Mouse (Mus musculus) kidney, adult 8-10 months (tissue): Measurements from ENCODE around the gene Zfhx3.
A peak's percentile ranks its signal among the peaks of the same experiment; 100 is the strongest.

Experiments
- DNase-seq, 2 experiments: peaks; one replicate each; pipeline ENCODE4 v3.0.0; 2022

Gene Zfhx3

DNA sequence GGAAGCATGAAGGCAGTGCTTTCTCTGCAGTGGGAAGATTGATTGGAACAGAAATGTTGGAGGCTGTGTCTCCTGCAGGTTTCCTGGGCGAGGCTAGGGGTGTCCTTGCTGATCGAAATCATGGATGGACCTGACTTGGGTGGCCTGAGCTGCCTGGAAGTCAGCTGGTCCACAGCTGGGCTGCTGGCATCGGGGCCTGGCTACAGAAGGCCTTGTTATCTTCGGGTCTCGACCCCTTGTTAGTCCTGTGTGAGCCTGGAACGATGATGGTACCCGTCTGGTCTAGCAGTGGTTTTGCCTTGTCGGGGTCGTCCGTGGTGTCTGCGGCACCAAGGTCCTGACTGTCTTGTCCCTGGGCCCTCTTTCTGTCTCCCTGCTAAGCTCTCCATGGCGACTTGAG is 870.9 kb downstream of the Zfhx3 start:
- DNase-seq = no peak

DNA sequence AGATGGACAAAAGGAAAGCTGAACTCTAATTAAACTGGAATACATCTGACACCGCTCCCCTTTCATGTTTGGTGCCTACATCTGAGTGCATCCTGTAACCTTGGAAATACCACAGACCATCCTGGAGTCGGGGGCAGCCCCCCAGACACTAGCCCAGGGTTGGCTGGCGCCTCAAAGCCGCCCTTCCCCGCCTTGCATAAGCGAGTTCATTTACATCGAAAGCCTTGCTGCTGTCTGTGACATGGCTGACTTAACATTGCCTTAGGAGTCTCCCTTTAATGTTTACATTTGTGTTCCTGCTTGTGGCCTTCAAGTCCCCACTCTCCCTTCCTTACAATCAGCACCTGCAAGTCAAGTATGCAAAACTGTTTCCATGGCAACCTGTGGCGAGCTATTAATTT is 876.8 kb downstream of the Zfhx3 start:
- no peak for DNase-seq

DNA sequence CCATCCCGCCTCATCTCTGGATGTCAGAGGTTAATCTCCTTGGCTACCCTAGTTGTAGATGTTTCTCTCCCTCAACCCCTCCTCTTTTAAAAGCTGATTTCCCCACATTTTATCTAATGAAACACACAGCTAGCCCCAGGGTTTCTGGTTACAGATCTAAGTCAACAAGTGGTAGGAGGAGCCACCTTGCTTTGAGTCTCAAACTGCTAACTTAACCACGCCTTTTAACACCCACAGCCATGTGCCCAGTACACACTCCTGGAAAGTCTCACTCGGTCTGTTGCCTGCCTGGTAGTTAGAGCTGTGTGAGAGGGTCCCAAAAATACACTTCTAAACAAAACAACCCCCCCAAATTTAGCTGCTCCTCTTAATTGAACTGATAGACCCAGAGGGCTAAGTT is 877.4 kb downstream of the Zfhx3 start:
- DNase-seq = peak in 1 of 2 experiments; percentile 29

DNA sequence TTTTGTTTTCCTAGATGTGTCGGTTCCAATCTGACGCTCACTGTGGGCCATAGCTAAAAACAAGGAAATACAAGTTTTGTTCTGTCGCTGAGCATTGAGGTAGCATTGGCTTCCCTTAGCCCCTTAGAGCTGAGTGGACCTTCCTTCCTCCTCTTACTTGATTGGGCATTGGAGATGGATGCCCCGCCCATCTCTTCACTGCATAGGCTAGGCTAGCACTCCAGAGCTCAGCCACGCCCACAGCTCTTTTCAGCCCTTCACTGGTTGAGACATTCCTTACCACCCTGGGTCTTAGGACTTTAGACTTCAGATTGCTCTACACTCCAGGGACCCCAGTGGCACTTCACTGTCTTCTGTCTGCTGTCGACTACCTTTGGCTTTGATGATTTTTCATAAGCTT is 878.2 kb downstream of the Zfhx3 start:
- peak; percentile 10 to 15 for DNase-seq

DNA sequence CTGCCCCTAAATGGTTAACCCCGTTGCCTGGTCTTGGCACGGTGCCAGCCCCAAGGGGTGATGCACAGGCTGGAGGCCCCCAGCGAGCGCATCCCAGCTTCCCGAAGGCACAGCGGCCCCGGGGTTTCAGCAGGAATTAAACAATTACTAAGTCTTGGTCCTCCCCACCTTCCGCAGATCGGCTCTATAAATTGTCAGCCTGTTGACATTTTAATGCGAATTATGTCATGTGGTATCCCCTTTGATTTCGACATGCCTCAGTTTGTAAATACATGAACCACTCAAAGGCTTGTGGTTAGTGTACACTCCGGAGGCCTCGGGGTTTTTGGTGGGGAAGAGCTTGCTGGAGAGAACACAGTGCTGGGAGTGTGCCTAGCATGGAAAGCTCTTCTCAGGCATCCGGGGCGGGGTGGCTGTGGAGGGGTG is 880.4 kb downstream of the Zfhx3 start:
- no peak for DNase-seq

DNA sequence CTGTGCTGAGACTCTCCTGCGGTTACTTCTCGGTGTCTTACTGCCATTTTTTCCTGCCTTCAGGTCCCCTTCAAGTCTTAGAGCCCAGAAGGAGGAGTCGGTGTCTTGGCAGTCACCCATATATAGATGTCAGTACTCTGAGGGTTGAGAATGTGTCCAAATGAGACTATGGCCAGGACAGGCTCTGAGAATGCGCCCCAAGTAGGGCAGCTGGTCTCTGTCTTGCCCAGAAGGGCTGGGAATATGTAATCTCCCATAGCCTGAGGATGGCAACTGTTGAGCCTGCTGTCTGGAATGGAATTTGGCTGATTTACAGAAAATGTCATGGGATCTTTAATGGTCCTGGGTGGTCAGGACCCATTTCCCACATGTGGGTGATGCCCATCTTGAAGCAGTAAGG is 881.6 kb downstream of the Zfhx3 start:
- no peak for DNase-seq

DNA sequence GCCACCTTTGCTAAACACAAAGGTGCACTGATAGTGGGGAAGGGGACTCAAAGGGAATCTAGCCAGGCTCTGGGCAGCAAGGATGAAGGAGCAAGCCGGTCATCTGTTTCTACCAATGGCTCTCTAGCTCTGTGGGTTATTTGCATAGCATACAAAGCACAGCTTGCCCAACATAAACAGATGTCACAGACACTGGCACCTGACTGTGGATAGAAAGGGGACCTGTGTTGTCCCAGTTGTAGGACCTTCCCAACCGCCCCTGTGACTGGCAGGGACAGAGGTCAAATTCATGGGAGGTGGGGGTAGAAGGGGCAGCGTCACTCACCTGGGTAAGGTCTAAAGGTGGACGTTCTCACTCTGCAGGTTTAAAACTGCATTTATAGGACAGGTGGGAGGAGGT is 884.0 kb downstream of the Zfhx3 start:
- DNase-seq = no peak

DNA sequence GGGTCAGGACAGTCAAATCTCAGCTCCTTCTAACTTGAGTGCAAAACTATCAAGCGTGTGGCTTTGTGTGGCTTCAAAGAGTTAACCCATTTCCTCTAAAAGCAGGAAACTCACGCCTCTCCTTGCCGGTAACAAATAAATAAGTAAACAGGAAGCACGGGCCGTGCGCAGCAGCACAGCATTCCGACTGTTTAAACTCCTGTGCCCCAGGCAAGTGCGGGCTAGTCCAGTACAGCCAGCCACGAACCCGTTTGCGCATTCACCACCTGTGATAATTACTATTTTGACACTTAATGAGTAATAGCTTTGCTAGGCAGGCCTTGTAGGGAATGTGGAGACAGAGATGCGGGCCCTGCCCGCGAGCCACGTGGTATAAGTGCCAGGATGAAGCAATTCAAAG is 885.0 kb downstream of the Zfhx3 start:
- peak; percentile 20 to 27 for DNase-seq

DNA sequence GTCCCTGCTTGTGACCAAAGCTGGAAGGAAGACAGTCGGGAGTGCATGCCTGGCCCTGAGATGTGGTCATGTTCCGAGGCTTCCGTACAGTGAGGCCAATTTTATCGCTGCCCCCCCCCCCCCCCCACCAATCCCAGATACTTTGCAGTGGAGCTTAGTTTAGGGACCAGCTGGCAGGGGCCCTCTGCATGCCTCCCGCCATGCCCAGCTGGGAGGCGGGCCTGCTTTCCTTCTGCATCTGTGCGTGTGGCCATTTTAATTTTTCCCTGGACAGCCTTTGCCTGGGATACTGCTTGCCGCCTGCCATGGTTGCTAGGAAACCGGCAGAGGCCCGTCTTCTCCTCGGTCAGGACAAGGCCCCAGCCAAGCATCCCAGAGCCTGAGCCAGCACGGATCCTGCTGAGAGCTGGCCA is 886.9 kb downstream of the Zfhx3 start:
- no peak for DNase-seq

DNA sequence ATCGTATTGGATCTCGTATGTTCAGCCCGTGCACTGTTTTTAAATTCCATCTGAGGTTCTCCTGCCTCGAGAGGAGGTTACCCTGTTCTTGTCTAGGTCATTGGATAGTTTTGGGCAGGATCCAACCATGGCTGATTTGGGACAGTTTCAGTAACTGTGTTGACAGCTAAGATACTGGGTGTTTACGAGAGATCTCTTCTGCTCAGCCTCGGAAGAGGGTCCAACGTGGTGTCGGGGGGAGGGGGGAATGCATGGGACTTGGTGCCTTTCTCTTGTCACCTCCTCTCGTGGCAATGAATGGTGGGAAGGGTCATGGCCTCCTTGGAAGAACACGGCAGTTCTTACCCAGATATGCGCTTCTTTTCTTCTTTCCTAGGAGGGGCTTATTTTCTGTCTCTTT is 892.7 kb downstream of the Zfhx3 start:
- DNase-seq = no peak

DNA sequence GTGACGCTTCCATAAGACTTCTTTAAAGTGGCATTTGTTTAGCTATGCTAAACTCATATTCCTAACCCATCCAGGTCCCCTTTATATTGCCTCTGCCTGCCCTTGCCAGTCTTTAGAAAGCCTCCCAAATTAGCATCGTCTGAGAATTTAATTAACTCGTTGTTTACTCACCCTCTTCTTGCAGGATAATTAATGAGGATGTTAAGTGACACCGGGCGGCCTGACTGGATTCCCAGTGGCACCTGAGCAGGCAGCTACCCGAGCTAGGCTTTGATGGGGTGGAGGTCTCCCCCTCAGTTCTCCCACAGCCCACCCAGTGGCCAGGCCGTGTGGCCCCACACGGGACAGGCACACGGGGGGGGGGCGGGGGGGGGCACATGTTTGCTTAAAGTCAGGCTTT is 895.3 kb downstream of the Zfhx3 start:
- no peak for DNase-seq

DNA sequence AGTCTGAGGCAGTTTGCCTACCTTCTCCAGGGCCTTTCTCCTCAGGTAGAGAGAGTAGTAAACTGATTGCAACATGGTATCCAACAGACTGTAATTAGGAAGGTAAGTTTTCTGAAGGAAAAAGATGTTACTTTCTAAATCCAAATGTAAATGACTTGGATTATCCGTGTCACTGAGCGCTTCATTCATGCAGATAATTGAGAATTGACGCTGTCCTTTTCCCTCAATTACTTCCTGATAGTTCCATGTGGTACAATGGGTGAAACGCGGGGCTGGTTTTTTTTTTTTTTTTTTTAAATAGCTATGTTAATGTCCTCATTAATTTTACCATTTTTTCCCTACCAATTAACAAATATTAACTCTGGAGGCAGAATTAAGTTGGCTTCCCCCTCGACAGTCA is 896.3 kb downstream of the Zfhx3 start:
- DNase-seq = no peak

DNA sequence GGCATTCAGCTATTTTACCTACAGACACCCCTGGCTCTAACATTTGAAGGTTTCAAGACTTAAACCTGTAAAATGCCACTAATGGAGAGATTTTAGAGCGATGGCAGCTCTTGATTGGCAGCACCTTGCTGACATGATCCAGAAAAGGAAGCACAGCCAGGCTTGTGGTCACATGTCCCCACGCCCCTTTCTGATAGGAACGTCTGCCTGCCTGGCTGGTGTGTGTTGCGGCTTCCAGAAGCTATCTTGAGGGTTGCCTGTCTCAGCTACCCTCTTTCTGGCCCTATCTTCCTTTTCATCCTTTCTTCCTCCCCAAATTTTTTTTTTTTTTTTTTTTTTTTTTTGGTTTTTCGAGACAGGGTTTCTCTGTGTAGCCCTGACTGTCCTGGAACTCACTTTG is 899.9 kb downstream of the Zfhx3 start:
- no peak for DNase-seq

DNA sequence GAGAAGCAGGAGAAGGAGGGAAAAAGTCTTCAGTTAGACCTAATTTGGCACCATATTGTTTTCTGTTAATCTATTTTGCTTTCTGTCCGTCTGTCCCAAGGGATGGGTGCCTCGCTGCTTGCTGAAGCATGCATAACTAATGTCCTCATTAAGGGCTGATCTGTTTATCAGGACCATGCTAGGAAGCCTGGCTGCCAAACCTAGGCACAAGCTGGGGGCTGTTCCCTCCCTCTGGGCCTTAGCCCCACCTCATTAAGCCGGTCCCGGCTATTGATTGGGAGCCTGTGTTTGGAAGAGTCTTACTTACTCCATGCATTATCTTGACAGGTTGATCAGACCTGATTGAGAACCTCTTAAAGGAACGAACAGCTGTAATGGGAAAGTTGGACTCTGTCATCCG is 903.7 kb downstream of the Zfhx3 start:
- no peak for DNase-seq

DNA sequence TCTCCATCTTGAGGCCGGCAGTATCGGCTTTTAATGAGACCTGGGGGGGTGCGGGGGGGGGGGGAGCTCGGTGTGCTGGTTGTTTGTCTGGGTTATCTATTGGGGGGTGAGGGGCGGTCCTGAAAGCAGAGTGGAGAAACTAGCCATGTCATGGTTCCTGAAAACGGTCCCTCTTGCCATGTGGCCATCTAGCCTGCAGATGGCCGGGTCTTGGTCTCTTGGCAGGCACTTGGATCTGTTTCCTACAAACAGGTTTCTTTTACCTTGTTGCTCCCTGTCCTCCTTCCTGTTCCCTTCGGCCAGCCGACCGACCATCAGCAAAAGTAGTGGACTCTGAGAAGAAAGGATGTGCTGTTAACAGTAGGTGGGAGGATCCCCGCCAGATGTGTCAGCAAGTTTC is 904.4 kb downstream of the Zfhx3 start:
- no peak for DNase-seq

DNA sequence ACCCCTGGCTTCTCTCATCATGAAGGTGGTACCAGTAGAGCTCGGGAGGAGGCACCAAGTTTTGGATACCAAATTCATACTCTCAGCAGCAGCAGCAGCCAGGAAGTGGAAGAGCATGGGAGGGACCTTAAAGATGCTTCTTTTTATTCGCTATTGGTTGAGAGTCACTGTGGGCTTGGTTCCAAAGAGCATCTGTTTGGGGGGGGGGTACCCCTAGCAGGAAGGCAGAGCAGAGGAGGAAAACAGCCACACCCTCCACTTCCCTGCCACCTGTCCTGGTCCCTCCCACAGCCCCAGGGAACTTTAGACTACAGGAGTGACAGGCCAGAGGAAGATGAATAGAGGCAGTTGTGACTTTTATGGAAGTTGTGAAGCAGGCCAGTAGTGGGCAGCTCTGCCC is 904.9 kb downstream of the Zfhx3 start:
- no peak for DNase-seq

DNA sequence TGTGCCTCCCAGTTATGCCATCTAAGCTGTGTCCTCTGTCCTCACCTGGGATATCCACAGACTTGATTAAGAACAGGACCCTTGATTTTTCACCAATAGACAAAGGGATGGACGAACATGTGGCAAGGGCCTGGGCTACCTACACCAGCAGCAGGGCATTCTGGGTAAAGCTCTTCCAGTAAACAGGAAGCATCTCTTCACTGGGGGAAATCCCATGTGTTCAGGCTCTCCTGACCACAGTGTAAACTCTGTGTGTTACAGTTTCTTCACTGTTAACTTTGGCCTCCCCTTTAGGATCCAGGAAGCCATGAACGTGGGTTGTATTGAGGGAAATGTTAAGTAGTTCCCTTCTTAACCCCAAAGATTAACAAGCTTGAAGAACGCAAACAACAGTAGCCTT is 906.0 kb downstream of the Zfhx3 start:
- DNase-seq = no peak

DNA sequence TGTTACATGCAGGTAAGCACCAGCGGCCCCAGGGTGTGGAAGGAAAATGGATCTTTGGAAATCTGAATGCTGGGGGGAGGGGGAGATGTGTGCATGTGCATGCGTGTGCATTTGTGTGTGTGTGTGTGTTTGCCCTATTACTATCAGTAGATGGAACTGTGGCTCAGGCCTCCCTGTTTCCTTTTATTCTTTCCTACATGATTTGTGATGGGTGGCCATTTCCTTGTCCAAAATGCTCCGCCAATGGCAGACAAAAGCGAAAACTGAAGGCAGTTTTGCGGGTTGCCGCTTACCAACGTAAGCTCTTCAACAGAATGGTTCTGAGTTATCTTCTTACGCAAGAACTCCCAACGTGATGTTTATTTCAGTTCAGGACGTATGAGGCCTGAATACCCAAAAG is 910.6 kb downstream of the Zfhx3 start:
- DNase-seq = no peak

DNA sequence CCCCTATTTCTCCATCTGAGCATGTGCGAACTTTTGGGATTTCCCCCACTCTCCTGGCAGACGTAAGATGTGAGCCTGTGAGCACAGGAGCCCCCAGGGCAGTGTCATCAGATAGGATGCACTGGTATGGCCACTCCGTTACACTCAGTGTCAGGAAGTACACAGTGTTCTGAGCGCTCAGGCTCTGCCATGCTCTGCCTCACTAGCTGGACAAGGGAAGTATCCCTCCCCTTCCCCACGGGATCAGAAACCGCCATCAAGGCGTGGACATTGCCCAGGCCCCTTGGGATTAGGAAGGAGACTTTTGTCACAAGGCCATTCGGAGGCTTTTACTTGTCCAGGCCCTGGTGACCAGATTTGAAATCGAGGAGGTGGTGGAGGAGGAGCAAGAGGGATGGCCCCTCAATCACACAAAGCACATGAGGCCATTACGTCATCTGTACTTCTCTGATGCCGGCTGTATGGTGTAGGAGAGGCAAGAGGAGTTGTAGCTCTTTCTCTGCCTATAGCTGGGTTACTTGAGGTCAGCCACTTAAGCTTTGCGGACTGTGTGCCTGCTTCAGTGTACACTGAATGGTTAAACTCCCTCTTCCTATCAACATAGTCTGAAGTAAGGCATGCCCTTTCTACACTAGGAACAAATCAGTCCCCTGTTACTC is 912.1 kb downstream of the Zfhx3 start:
- DNase-seq = peak in 1 of 2 experiments; percentile 33

DNA sequence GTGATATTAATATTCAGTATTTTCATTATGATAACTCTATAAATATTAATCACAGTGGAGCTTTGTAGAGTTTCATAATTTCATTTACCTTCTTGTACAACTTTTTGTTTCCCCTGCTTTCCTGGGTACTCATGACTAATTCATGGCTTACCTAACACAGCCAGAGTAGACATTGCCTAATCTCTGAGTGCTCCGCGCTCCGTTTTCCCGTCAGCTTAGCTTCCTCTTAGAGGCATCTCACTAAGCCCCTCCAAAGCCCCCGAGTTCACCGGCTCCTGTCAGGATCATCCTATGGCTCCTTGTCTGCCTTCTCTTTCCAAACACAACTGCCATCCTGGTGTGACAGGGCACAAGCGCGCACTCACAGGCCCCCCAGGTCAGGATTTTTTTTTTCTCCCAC is 916.6 kb downstream of the Zfhx3 start:
- DNase-seq = no peak

DNA sequence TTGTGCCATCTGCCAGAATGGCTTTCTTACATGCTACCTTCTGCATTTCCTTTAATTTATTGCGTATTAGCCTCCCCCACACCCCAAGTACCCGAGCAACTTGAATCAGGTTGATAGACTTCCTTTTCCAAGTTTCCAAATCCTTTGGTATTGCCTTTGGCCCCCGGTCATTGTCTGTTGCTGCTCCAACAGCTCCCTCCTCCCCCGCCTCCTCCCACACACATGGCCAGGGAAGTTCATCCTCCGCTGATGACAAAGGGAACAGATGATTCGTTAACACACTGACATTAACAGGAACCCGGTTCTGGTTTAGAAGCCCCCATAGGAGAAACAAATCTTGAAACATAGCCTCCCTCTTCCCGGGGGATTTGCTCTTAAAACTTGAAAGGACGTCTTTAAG is 917.5 kb downstream of the Zfhx3 start:
- DNase-seq = no peak

DNA sequence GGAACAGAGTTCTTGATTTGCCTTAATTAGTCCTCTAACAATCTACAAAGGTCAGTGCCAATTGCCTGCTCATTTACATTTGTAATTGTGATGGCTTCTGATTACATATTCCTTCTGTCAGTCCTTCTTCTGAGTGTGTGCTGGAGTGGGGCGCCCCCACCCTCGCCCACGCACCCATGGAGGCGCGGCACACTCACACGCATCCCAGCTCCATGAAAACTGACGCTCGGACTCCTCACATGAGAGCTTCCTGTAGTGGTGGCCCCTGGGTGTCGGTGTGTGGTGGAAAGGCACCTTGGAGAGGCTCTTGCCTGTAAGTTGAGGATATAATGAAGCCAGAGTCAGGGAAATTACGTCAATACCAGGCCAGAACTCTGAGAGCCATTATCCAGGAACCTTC is 921.0 kb downstream of the Zfhx3 start:
- no peak for DNase-seq

DNA sequence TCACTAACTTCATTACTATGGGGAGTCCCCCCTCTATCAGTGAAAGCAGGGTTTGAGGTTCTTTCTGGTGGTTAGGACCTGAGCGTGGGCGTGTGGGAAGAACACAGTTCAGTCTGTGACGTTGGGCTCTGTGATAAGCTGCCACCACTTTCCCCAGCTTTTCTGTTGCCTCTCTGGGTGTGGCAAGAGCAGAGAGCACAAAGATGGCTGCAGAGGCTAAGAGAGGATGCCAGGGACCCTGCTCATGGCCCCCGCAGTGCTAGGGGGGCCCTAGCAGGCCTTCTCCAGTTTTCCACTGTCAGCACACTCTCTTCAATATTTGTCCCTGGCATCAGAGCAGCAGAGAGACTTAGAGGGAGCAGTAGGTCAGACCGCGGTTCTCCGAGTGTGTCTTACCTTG is 924.0 kb downstream of the Zfhx3 start:
- DNase-seq = no peak

DNA sequence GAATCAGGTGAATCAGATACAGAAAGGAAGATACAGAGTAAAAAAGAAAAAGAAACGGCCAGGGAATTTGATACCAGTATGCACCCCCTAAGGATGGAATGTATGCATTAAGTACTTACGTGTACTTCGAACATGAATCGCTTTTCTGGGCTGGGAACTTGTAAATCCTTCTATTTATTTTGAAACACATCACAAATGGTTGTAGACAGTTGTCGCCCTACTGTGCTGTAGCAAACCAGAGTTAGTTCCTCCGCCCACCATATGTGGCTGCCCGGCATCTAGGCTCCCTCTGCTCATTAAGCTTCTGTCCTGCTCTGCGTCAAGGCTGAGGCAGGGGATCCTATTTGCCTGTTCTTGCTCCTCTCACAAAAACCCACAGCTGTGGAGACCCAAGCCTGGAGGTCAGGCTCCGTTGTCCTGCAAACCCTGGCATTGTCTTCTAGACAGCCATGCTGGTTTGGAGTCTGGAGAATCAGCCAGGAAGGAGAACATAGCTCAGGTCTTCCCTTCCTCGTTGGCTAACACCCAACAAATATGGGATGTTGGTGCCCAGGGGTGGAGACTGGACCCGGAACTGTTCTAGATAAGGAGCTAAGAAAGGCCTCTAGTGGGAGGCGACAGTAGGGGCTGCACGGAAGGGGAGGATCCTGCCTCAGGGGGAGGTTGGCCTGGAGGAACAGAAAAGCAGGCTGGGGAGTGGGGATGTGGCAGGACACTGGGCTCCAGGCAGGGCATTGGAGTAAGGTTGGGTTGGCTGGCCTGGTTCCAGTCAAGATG is 925.2 kb downstream of the Zfhx3 start:
- peak in 1 of 2 experiments; percentile 40 for DNase-seq
